ENCODE assay signal across 21 mouse cellular contexts in genomic region chr10:70767461-70767860, GRCm38 (mm10).
"Had no signal": no experiment of that assay in that cellular context is flagged by ENCODE, and none has a peak within 500 bp of the region (broad histone marks: within the 10 kb centered on the region; RNA-seq: fewer than 3 reads in every experiment).

No protein-coding gene starts in this region.

- H3K36me3 ChIP-seq: kidney, embryonic 15.5 days; limb, embryonic 10.5 days; limb, embryonic 13.5 days; liver, embryonic 12.5 days; liver, embryonic 15.5 days; lung, embryonic 15.5 days; midbrain, embryonic 10.5 days; midbrain, embryonic 15.5 days; neural tube, embryonic 12.5 days; neural tube, embryonic 15.5 days had no signal

- H3K4me1 ChIP-seq: limb, embryonic 10.5 days; limb, embryonic 13.5 days; liver, embryonic 12.5 days; liver, embryonic 15.5 days; lung, embryonic 15.5 days; megakaryocyte, embryonic 14.5 days; midbrain, embryonic 10.5 days; midbrain, embryonic 15.5 days; neural tube, embryonic 12.5 days had no signal

- H3K9me3 ChIP-seq: kidney, embryonic 15.5 days; limb, embryonic 10.5 days; limb, embryonic 13.5 days; liver, embryonic 15.5 days; lung, embryonic 15.5 days; midbrain, embryonic 10.5 days; midbrain, embryonic 15.5 days; neural tube, embryonic 15.5 days had no signal

- H3K4me3 ChIP-seq: kidney, embryonic 15.5 days; limb, embryonic 10.5 days; limb, embryonic 13.5 days; liver, embryonic 12.5 days; liver, embryonic 15.5 days; lung, embryonic 15.5 days; megakaryocyte, embryonic 14.5 days; midbrain, embryonic 10.5 days; midbrain, embryonic 15.5 days; neural tube, embryonic 12.5 days; neural tube, embryonic 15.5 days had no signal

- H3K27ac ChIP-seq: kidney, embryonic 15.5 days; limb, embryonic 10.5 days; limb, embryonic 13.5 days; liver, embryonic 12.5 days; liver, embryonic 15.5 days; lung, embryonic 15.5 days; midbrain, embryonic 10.5 days; midbrain, embryonic 15.5 days; neural tube, embryonic 12.5 days; neural tube, embryonic 15.5 days had no signal

- ATAC-seq: liver, embryonic 12.5 days; midbrain, embryonic 15.5 days had no signal

- H3K27me3 ChIP-seq: kidney, embryonic 15.5 days; limb, embryonic 13.5 days; liver, embryonic 12.5 days; liver, embryonic 15.5 days; lung, embryonic 15.5 days; megakaryocyte, embryonic 14.5 days; midbrain, embryonic 15.5 days; neural tube, embryonic 12.5 days; neural tube, embryonic 15.5 days had no signal

- H3K4me2 ChIP-seq: kidney, embryonic 15.5 days; limb, embryonic 13.5 days; liver, embryonic 12.5 days; liver, embryonic 15.5 days; lung, embryonic 15.5 days; midbrain, embryonic 15.5 days; neural tube, embryonic 12.5 days; neural tube, embryonic 15.5 days had no signal

- DNase-seq: kidney, adult 11 months; kidney, adult 8-10 months; kidney, postnatal 10 days; kidney, postnatal 36 days; liver; lung, adult 18-20 months; lung, postnatal 10 days; lung, postnatal 36 days; thymus, adult 18-20 months; thymus, postnatal 36 days had no signal

- H3K9ac ChIP-seq: kidney, embryonic 15.5 days; limb, embryonic 13.5 days; liver, embryonic 12.5 days; liver, embryonic 15.5 days; lung, embryonic 15.5 days; midbrain, embryonic 15.5 days; neural tube, embryonic 12.5 days; neural tube, embryonic 15.5 days had no signal
